Mouse (Mus musculus) left cerebral cortex, adult 2 months (tissue): ENCODE data around the gene Sspn. TPM values are rescaled to one million over a fixed set of nuclear protein-coding genes. Genes with fewer than 3 reads are reported as not detected.

Source experiments
- DNase-seq, 2 experiments: peaks; one replicate each; pipeline ENCODE4 v3.0.0; 2021 to 2022; ENCODE audit warnings: low spot score in 2 of 2, mixed read lengths in 1 of 2; ENCODE audit errors: extremely low spot score in 1 of 2
- H3K27ac ChIP-seq: fragments of 200-600 bp; 2 replicates; pipeline ENCODE4 v1.8.1; 2022
- H3K4me3 ChIP-seq: fragments of 200-600 bp; 2 replicates; pipeline ENCODE4 v1.8.1; 2022
- CTCF ChIP-seq: fragments of 200-600 bp; IDR thresholded peaks from 2 replicates; pipeline ENCODE4 v1.8.1; 2022; ENCODE audit warnings: antibody characterized with exemption, mild to moderate bottlenecking, moderate library complexity
- intact Hi-C: fragments of 180-260 bp; cut with DNase I; formaldehyde crosslinking; loops from one replicate; pipeline ENCODE4 v1.15.1; 2025
- total RNA-seq, 2 experiments: library from RNA; stranded (reverse); gene quantifications; 2 replicates each; pipeline ENCODE4 v1.2.3; 2021

Sspn gene
- total RNA-seq, 2 experiments from 2014 or later, result 3.2 to 3.9 TPM

GRCm38 (mm10) chr6:146008450-146008981 lies 77.1 kb downstream of the Sspn start:
- DNase-seq, result peak in 1 of 2 experiments; percentile 35
- H3K4me3 ChIP-seq, result no peak overlapping the region
- H3K27ac ChIP-seq, result no peak overlapping the region
- intact Hi-C loops, result no loop called here
- TF ChIP-seq CTCF, result peak; percentile 27

GRCm38 (mm10) chr6:146009163-146009915 lies 77.9 kb downstream of the Sspn start:
- no peak overlapping the region; the same call in 1 of the 2 replicates for H3K27ac ChIP-seq
- H3K4me3 ChIP-seq, result no peak overlapping the region
- intact Hi-C loops, result no loop called here
- no peak for TF ChIP-seq CTCF
- no peak for DNase-seq

- intact Hi-C loops, result no loop called here
- DNase-seq, result peak in 1 of 2 experiments; percentile 27
- no peak overlapping the region for H3K4me3 ChIP-seq
- H3K27ac ChIP-seq, result peak overlapping the region; percentile 30
- no peak for TF ChIP-seq CTCF
Observed at GRCm38 (mm10) chr6:146010093-146010764, 78.8 kb downstream of the Sspn start.

GRCm38 (mm10) chr6:146014312-146014711 lies 82.9 kb downstream of the Sspn start:
- TF ChIP-seq CTCF, result no peak
- Histone ChIP-seq H3K27ac (no peak overlapping the region), H3K4me3 (no peak overlapping the region)
- intact Hi-C loops, result no loop called here
- no peak for DNase-seq

Other genes starting within 250 kb of the Sspn start
- 10 to 100 TPM; 19.3 to 19.5 TPM for gene Rassf8, start 184.9 kb upstream of the Sspn start, total RNA-seq
- gene Bhlhe41, start 66.1 kb upstream of the Sspn start, total RNA-seq, result 10 to 100 TPM; 30.0 to 37.3 TPM